In genomic region chr17:12367373-12367930, GRCm38 (mm10) we compare ENCODE assay signal across 9 mouse cellular contexts. TPM values are rescaled to one million over a fixed set of nuclear protein-coding genes. Genes with fewer than 3 reads are reported as not detected.
DNase-seq lines count a peak whose midpoint lies in the region; ATAC-seq lines count a peak whose summit lies in the region.
"Had no signal": no experiment of that assay in that cellular context is flagged by ENCODE, and none has a peak within 500 bp of the region (broad histone marks: within the 10 kb centered on the region; RNA-seq: fewer than 3 reads in every experiment).

No protein-coding gene starts in this region.

- peak; percentile 48 for ATAC-seq in activated CD4-positive, CD25-positive, alpha-beta regulatory T cell, adult 4 months

- peak; percentile 38 to 65 for DNase-seq in cerebellum, postnatal 4 days (ENCODE audit: low spot score in 2 of 2)
- peak; percentile 55 for DNase-seq in gastrocnemius, postnatal 10 days
- peak; percentile 81 for DNase-seq in induced T-regulatory cell, adult 2 months (ENCODE audit: low read depth)
- peak; percentile 59 to 60 for DNase-seq in left cerebral cortex, adult 18-20 months (ENCODE audit: low spot score in 2 of 2)
- peak; percentile 67 to 74 for DNase-seq in lung, postnatal 4 days
- DNase-seq in right cerebral cortex, adult 18-20 months = peak; percentile 60
- peak; percentile 38 for DNase-seq in urinary bladder, postnatal 25 days (ENCODE audit: low spot score)

RNA-seq across cellular contexts. Expression of gene Plg, which starts 11.0 kb away (rescaled TPM):
- not detected for polyA plus RNA-seq in activated CD4-positive, CD25-positive, alpha-beta regulatory T cell, adult 4 months (2017; shearing (Covaris generic))
- total RNA-seq in gastrocnemius, postnatal 10 days (2021) = 1 to 10 TPM in 1 of 2 experiments, under 1 TPM in 1; 0.12 to 1.1 TPM
- total RNA-seq in left cerebral cortex, adult 18-20 months (2021) = under 1 TPM in 1 of 2 experiments, not detected in 1; 0.21 TPM
- polyA plus RNA-seq: macrophage had no signal

RNA-seq across cellular contexts. Expression of gene Map3k4, which starts 48.9 kb away (rescaled TPM):
- 10 to 100 TPM; 10.0 to 11.9 TPM for polyA plus RNA-seq in activated CD4-positive, CD25-positive, alpha-beta regulatory T cell, adult 4 months (2017; shearing (Covaris generic))
- 10 to 100 TPM; 21.8 to 26.6 TPM for total RNA-seq in gastrocnemius, postnatal 10 days (2021)
- 10 to 100 TPM; 45.9 to 50.9 TPM for total RNA-seq in left cerebral cortex, adult 18-20 months (2021)

Comparison
In these comparisons a context has a peak if more than half of its experiments do, and no peak if none do; other contexts are left out.
1. Peak in every context shown above with its lines: DNase-seq and ATAC-seq.